Mouse (Mus musculus): ENCODE results near the gene Atp5e. TPM values are rescaled to one million over a fixed set of nuclear protein-coding genes. Genes with fewer than 3 reads are reported as not detected.
A peak's percentile ranks its signal among the peaks of the same experiment; 100 is the strongest.

Atp5e gene
- total and polyA plus RNA-seq, 2 experiments: 502 to 519 TPM

- Histone ChIP-seq H3K4me1 (ENCODE audit: control insufficient read depth, insufficient read depth, low read length) (peaks cover 3% of the 10 kb centered on the region), H3K36me3 (ENCODE audit: control insufficient read depth, insufficient read depth, low read length) (peaks cover 15% of the 10 kb centered on the region), H3K9ac (ENCODE audit: low read depth, low read length) (no peak overlapping the region), H3K4me3 (ENCODE audit: insufficient read depth, low read depth, low read length) (no peak overlapping the region), H3K27me3 (ENCODE audit: control insufficient read depth, insufficient read depth, low read length) (no peaks in the 10 kb centered on the region), H3K27ac (replicated peaks; ENCODE audit: insufficient read depth, low read depth, low read length) (no peak overlapping the region), H3K79me2 (ENCODE audit: control insufficient read depth, insufficient read depth, low read length) (peaks cover 13% of the 10 kb centered on the region; the same call in 1 of the 2 replicates)
- no peak for DNase-seq (ENCODE audit: extremely low read depth, low read depth, low spot score)
- WGBS: 80% methylated on average over 4 of the region's 4 CpGs
- TF ChIP-seq CTCF (IDR thresholded peaks at IDR 0.05; ENCODE audit: low read depth, low read length) (no peak), POLR2A (IDR thresholded peaks at IDR 0.05; ENCODE audit: extremely low read depth, insufficient read depth, low read length) (no peak)
Measured at GRCm38 (mm10) chr2:174470333-174470732, 6.4 kb upstream of the Atp5e start.

- H3K4me3 ChIP-seq (ENCODE audit: insufficient read depth, low read depth, low read length): peak overlapping the region; percentile 87
- no peak for TF ChIP-seq CTCF (IDR thresholded peaks at IDR 0.05; ENCODE audit: low read depth, low read length)
- no peak for TF ChIP-seq POLR2A (IDR thresholded peaks at IDR 0.05; ENCODE audit: extremely low read depth, insufficient read depth, low read length)
- 20% methylated on average over 10 of the region's 10 CpGs for WGBS
- no peak for DNase-seq (ENCODE audit: extremely low read depth, low read depth, low spot score)
- no peaks in the 10 kb centered on the region for H3K4me1 ChIP-seq (ENCODE audit: control insufficient read depth, insufficient read depth, low read length)
- H3K9ac ChIP-seq (ENCODE audit: low read depth, low read length): peak overlapping the region; percentile 93
- H3K79me2 ChIP-seq (ENCODE audit: control insufficient read depth, insufficient read depth, low read length): peaks cover 7% of the 10 kb centered on the region; the same call in 1 of the 2 replicates
- H3K36me3 ChIP-seq (ENCODE audit: control insufficient read depth, insufficient read depth, low read length): peaks cover 23% of the 10 kb centered on the region
- no peaks in the 10 kb centered on the region for H3K27me3 ChIP-seq (ENCODE audit: control insufficient read depth, insufficient read depth, low read length)
- peak overlapping the region; percentile 88 for H3K27ac ChIP-seq (replicated peaks; ENCODE audit: insufficient read depth, low read depth, low read length)
Measured at GRCm38 (mm10) chr2:174463370-174463769, 535 bp downstream of the Atp5e start.

- 47% methylated on average over 2 of the region's 2 CpGs for WGBS
- Histone ChIP-seq H3K27me3 (ENCODE audit: control insufficient read depth, insufficient read depth, low read length) (no peaks in the 10 kb centered on the region), H3K4me1 (ENCODE audit: control insufficient read depth, insufficient read depth, low read length) (no peaks in the 10 kb centered on the region), H3K27ac (replicated peaks; ENCODE audit: insufficient read depth, low read depth, low read length) (no peak overlapping the region), H3K4me3 (ENCODE audit: insufficient read depth, low read depth, low read length) (no peak overlapping the region), H3K9ac (ENCODE audit: low read depth, low read length) (no peak overlapping the region), H3K36me3 (ENCODE audit: control insufficient read depth, insufficient read depth, low read length) (peaks cover 16% of the 10 kb centered on the region), H3K79me2 (ENCODE audit: control insufficient read depth, insufficient read depth, low read length) (peaks cover 7% of the 10 kb centered on the region; the same call in 1 of the 2 replicates)
- TF ChIP-seq CTCF (IDR thresholded peaks at IDR 0.05; ENCODE audit: low read depth, low read length): no peak
- no peak for TF ChIP-seq POLR2A (IDR thresholded peaks at IDR 0.05; ENCODE audit: extremely low read depth, insufficient read depth, low read length)
- DNase-seq (ENCODE audit: extremely low read depth, low read depth, low spot score): no peak
Measured at GRCm38 (mm10) chr2:174459365-174459764, 4.5 kb downstream of the Atp5e start.

GRCm38 (mm10) chr2:174453681-174454080, 10.2 kb downstream of the Atp5e start:
- Histone ChIP-seq H3K27ac (replicated peaks; ENCODE audit: insufficient read depth, low read depth, low read length) (no peak overlapping the region), H3K4me3 (ENCODE audit: insufficient read depth, low read depth, low read length) (no peak overlapping the region), H3K79me2 (ENCODE audit: control insufficient read depth, insufficient read depth, low read length) (no peaks in the 10 kb centered on the region), H3K27me3 (ENCODE audit: control insufficient read depth, insufficient read depth, low read length) (no peaks in the 10 kb centered on the region), H3K9ac (ENCODE audit: low read depth, low read length) (no peak overlapping the region), H3K4me1 (ENCODE audit: control insufficient read depth, insufficient read depth, low read length) (no peaks in the 10 kb centered on the region), H3K36me3 (ENCODE audit: control insufficient read depth, insufficient read depth, low read length) (no peaks in the 10 kb centered on the region)
- no peak for DNase-seq (ENCODE audit: extremely low read depth, low read depth, low spot score)
- 67% methylated on average over 7 of the region's 7 CpGs for WGBS
- peak; percentile 53 for TF ChIP-seq CTCF (IDR thresholded peaks at IDR 0.05; ENCODE audit: low read depth, low read length)
- TF ChIP-seq POLR2A (IDR thresholded peaks at IDR 0.05; ENCODE audit: extremely low read depth, insufficient read depth, low read length): no peak

- TF ChIP-seq CTCF (IDR thresholded peaks at IDR 0.05; ENCODE audit: low read depth, low read length) (no peak), POLR2A (IDR thresholded peaks at IDR 0.05; ENCODE audit: extremely low read depth, insufficient read depth, low read length) (no peak)
- 63% methylated on average over 4 of the region's 4 CpGs for WGBS
- H3K36me3 ChIP-seq (ENCODE audit: control insufficient read depth, insufficient read depth, low read length): no peaks in the 10 kb centered on the region
- no peak within 1 kb of the TSS for H3K4me3 ChIP-seq (ENCODE audit: insufficient read depth, low read depth, low read length)
- H3K27me3 ChIP-seq (ENCODE audit: control insufficient read depth, insufficient read depth, low read length): no peaks in the 10 kb centered on the region
- no peaks in the 10 kb centered on the region for H3K4me1 ChIP-seq (ENCODE audit: control insufficient read depth, insufficient read depth, low read length)
- no peak within 1 kb of the TSS for H3K9ac ChIP-seq (ENCODE audit: low read depth, low read length)
- no peak for DNase-seq (ENCODE audit: extremely low read depth, low read depth, low spot score)
- no peak within 1 kb of the TSS for H3K27ac ChIP-seq (replicated peaks; ENCODE audit: insufficient read depth, low read depth, low read length)
- H3K79me2 ChIP-seq (ENCODE audit: control insufficient read depth, insufficient read depth, low read length): no peaks in the 10 kb centered on the region
Measured at GRCm38 (mm10) chr2:174450353-174450752, 13.6 kb downstream of the Atp5e start, which contains the start of gene Tubb1. Gene Tubb1 (plus strand): TSS chr2:174450695.

- no peak overlapping the region for H3K9ac ChIP-seq (ENCODE audit: low read depth, low read length)
- WGBS: 85% methylated on average over 4 of the region's 4 CpGs
- no peak overlapping the region for H3K27ac ChIP-seq (replicated peaks; ENCODE audit: insufficient read depth, low read depth, low read length)
- no peaks in the 10 kb centered on the region for H3K36me3 ChIP-seq (ENCODE audit: control insufficient read depth, insufficient read depth, low read length)
- no peaks in the 10 kb centered on the region for H3K79me2 ChIP-seq (ENCODE audit: control insufficient read depth, insufficient read depth, low read length)
- H3K27me3 ChIP-seq (ENCODE audit: control insufficient read depth, insufficient read depth, low read length): no peaks in the 10 kb centered on the region
- no peaks in the 10 kb centered on the region for H3K4me1 ChIP-seq (ENCODE audit: control insufficient read depth, insufficient read depth, low read length)
- DNase-seq (ENCODE audit: extremely low read depth, low read depth, low spot score): no peak
- no peak overlapping the region for H3K4me3 ChIP-seq (ENCODE audit: insufficient read depth, low read depth, low read length)
- no peak for TF ChIP-seq POLR2A (IDR thresholded peaks at IDR 0.05; ENCODE audit: extremely low read depth, insufficient read depth, low read length)
- no peak for TF ChIP-seq CTCF (IDR thresholded peaks at IDR 0.05; ENCODE audit: low read depth, low read length)
Measured at GRCm38 (mm10) chr2:174448405-174448804, 15.5 kb downstream of the Atp5e start.
